Mouse (Mus musculus) left cerebral cortex, postnatal 14 days (tissue): ENCODE data around the gene Cyp2w1. TPM values are rescaled to one million over a fixed set of nuclear protein-coding genes. Genes with fewer than 3 reads are reported as not detected.

Experiments used
- DNase-seq, 2 experiments: peaks; one replicate each; pipeline ENCODE4 v3.0.0; 2021 to 2022; ENCODE audit warnings: low spot score in 2 of 2, mixed read lengths in 1 of 2
- intact Hi-C: fragments of 180-260 bp; cut with DNase I; formaldehyde crosslinking; loops from one replicate; pipeline ENCODE4 v1.15.1; 2025
- long read RNA-seq, 2 experiments: library from polyadenylated mRNA; stranded (forward); transcript quantifications; one replicate each; pipeline ENCODE4 v2.0.0; 2021
- total RNA-seq, 2 experiments: library from RNA; stranded (reverse); gene quantifications; 2 replicates each; pipeline ENCODE4 v1.2.3; 2021

Cyp2w1 gene
- not detected for total RNA-seq
- long read RNA-seq, experiment 1: 0 reads
- long read RNA-seq, experiment 2: 0 reads

DNA sequence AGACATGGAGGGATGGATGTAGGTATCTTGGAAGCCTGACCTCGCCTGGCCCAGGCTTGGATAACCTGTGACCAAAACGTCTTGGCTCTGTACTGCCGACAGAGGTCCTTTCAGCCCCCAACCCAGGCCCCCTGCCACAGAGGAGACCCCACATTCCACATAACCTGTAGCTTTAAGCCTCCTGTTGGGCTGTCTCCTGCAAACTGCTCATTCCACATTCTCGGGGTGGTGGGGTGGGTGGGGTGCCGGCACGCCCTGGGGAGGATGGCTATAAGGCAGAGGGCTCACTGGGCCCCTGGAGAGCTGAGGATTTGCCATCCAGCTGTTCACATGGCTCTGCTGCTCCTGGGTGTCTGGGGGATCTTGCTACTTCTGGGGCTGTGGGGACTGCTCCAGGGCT is at the start of gene Cyp2w1:
TSS of gene Cyp2w1 (plus strand) at position 301 of the 400 bp plus-strand sequence.
- intact Hi-C loops: no loop called here
- no peak for DNase-seq

DNA sequence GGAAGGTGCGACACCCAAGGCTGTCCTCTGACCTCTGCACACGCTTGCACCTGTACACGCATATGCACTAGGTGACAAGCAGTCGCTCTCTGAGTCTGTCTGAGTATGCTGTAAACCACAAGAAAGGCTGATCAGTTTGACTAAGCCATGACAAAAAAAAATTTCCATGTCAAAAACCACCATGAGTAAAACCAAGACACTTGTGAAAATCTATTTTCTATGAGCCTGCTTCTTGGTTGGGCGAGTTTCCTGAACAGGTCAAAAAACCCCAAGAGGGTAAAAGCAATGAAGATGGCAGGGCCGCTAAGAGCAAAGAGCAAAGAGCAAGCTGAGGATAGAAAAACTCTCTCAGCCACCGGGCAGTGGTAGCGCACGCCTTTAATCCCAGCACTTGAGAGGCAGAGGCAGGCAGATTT is 48.8 kb upstream of the Cyp2w1 start:
- intact Hi-C loops: no loop called here
- no peak for DNase-seq

DNA sequence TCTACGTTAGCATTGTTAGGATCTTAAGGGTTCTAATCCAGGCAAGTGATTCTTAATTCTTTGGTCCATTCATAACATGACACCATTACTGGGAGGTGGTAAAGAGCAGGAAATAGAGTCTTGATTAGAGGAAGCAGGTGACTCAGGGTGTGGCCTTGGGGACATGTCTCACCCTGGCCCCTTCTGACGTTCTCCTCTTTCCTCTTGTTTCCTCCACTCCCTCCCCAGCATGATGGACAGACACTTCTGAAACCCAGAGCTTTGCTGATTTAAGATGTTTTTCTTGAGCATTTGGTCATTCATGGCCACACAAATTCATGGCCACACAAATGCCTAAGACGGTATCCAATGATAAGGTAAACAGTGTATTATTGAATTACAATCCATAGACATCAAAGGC is 42.5 kb upstream of the Cyp2w1 start:
- no peak for DNase-seq
- intact Hi-C loops: no loop called here

DNA sequence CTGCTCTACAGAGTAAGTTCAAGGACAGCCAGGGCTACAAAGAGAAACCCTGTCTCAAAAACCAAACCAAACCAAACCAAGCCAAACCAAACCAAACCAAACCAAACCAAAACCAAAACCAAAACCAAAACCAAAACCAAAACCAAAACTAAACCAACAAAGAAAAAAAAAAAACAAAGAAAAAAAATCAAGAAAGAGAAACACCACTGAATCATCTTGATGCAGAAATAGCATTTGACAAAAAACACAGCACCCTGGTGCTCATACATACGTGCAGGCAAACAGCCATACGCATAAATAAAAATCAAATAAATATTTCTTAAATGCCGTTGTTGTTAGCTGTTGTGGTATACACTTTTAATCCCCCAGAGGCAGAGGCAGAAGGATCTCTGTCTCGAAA is 41.9 kb upstream of the Cyp2w1 start:
- DNase-seq: no peak
- intact Hi-C loops: no loop called here

DNA sequence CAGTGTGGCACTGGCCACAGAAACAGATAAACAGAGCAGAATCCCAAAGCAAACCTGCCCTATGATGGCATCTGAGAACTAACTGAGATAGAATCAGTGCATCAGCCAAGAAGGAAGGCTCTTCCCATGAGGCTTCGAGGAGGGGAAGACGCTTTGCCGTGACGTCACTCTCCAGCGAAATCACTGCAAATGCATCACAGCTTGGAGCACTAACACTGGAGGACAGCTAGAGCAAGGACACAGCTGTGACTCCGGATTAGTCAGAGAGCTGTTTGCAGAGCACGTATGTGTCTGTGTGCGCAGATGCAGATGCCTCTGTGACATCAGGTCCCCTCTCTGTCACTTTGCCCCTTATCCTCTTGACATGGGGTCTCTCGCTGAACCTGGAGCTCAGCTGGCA is 40.6 kb upstream of the Cyp2w1 start:
- intact Hi-C loops: no loop called here

DNA sequence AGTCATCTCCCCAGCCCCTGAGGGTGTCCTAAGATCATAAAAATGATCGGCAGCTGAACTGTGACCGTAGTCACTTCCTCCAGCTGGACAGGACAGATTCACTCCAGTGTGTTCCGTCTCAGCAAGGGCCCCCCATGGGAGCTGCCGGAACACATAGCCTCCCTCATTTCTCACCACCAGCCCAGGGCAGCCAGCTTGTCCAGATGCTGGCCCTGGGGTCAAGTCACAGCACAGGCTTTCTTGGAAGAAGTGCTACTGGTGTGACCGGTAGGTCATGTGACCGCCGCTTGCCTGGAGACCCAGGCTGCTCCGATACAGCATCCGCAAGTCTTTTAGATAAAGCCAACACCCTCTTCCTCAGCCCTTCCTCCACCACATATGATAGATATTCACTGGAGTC is 38.9 kb upstream of the Cyp2w1 start:
- no peak for DNase-seq
- intact Hi-C loops: no loop called here

More for the DNA sequence above, 40.6 kb upstream of the Cyp2w1 start:
- no peak for DNase-seq

DNA sequence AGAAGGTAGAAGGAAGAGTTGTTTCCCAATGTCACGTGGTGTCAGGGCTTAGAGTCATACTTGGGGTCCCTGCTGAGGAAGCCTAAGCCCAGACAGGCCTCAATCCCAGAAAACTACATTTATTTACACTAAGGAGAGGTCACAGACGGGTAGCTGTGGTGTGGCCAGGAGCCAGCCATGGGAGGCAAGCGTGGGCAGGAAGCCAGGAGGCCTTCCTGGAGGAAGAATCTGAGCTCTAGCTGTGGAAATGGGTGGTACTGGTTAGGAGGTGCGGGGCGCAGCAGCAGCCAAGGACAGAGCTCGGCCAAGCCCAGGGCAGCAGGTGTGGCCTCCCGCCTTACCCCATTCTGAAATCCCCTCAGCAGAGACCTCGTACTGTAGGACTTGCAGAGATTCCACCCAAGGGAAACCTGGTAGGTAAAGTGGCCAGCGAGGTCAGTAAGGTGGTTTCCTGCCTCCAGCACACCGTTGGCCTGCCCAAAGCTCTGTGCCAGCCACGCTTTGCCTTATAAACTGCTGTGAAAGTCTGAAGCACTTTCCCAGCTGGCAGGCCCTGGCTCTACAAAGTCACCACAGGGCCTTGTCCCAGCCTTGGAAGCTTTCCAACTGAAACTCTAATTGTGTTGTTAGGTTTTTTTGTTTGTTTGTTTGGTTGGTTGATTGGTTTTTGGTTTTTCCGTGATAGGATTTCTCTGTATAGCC is 37.3 kb upstream of the Cyp2w1 start:
- DNase-seq: no peak
- intact Hi-C loops: no loop called here

DNA sequence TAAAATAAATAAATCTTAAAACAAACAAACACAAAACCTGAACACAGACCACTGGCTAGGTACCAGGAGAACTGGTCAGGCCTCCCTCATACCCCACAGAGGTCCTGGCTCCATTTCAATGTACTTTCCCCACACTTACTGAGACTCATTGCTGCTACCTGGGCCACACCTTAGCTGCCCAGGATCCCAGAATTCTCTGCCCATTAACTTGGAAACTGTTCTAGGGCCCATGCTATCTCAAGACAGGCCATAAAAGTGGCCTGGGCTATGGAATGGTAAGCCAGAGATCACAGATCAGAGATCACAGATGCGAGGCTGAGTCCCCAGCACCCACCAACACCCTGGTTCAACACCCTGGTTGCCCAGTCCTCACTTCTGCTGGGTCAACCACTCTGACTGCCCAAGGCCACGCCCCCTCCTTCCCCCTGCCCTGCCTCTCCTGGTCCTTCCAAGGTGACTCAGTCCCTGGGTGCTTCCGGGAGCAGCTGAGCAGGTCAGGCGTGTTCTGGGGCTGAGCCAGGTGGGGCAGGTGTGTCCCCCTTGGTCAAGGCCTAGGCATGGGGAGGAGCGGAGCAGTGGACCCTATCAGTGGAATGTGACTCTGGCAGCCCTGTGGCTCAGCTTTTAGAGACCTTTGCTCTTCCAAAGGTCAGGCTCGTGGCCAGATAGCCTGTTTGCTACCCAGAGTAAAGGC is 35.3 kb upstream of the Cyp2w1 start:
- intact Hi-C loops: no loop called here

DNA sequence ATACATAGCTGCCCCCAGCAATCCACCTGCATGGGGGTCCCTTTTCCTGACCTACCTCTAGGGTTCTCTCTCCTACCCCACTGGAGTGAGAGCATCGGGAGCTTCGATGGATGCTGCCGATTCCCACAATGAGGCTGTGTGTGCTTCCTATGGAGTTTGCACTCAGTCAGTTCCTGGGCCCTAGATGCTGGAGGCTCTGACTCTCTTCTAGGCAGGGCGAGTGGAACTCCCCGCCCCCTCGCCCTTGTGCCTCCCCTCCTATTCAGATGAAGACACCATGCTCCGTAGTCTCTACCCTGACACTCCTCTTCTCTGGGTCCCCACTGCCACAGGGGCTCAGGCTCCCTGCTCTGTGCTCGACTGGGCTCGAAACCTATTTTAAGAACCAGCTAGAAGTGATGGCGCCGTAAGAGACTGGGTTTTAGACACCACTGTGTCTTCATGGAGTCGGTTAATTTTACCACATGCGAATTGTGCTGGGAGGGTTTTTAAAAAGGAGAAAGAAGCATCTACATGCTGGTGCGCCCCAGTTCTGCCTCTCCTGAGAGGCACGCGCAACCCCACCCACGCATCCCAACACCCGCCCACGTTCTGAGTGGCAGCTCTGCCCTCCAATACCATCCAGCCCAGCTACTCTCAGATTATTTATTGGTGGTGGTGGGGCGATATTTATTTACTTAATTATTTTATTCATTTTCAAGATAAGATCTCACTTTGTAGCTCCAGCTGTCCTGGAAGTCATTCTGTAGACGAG is 34.5 kb upstream of the Cyp2w1 start:
- intact Hi-C loops: no loop called here
- peak; percentile 76 to 82 for DNase-seq

More for the DNA sequence above, 35.3 kb upstream of the Cyp2w1 start:
- no peak for DNase-seq

DNA sequence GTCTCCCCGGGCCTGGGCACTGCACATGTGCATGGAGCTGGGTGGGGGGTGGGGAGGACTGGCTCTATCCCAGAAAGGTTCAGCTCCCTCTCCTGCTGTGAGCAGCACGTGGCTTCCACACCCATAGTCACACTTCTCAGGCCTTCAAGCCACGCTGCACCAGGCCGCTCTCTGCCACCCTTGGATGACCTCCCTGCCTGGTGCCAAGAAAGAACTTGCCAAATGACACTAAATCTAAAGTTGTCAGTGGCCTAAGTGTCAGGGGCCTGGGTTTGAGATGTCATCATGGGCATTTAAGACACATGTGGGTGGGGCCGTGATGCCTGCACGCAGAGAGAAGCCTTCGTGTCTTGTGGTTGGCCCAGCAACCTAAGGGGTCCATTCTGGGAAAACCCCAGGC is 32.0 kb upstream of the Cyp2w1 start:
- intact Hi-C loops: no loop called here
- no peak for DNase-seq

DNA sequence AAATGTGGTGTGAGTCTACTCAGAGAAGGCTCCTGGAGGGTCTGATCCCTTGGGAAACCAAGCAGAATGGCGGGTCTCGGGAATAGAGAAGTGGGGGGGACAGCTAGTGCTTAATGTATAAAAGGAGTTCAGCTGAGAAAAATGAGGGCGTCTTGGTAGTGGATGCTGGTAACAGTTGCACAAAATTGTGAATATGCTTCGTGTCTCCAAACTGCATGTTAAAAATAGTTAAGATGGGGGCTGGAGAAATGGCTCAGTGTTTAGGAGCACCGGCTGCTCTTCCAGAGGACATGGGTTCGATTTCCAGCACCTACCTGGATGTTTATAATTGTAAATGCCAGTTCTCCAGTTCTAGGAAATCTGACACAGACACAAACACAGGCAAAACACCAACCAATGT is 31.1 kb upstream of the Cyp2w1 start:
- intact Hi-C loops: no loop called here
- peak in 1 of 2 experiments; percentile 66 for DNase-seq

DNA sequence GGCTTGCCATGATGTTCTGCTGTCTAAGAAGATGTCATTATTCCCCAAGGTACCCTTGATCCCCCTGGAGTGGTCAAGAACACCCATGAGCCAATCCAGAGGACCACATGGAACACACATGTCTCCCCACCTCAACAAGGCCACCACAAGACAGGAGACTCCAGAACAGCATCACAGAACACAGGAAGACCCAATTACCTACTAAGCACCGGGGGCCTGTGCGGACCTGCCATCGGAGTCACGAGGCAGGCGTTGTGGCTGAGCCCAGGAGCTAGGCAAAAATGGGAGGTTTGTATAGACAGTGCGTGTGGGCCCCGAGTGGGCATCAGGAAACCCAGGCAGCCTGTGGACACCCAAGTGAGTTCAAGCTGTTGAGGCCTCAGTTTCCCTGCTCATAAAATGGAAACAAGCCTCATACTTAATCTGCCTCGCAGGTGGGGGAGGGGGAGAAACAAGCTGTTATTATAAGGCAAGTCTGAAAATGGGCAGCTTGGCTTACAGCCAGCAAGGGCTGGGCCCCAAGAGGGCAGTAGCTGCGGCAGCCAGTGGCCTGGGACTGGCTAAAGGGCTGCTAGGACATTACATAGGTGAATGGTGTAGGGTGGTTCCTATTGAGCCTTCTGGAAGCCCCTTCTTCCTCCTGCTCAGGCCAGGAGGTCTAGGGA is 29.0 kb upstream of the Cyp2w1 start:
- intact Hi-C loops: no loop called here
- DNase-seq: peak in 1 of 2 experiments; percentile 47

DNA sequence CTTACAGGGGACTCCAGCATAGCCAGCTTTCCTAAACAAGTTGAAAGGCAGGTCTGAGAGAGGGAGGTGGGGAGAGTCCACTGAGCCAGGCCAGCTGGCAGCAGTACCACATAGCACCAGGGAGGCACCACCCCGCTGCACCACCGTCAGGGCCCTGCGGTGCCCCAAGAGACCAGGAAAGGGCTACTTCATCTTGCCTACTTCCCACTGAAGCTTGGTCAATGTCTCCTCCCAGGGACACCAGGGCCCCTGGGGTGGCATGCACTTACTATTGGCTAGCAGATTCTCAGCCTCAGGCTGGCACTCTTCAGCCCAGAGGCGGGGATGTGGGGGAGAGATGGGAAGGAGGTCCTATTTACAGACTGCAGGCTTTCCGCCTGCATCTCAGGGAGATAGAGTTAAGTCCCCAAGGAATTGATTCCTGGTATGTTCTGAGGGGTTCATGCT is 28.3 kb upstream of the Cyp2w1 start:
- DNase-seq: peak; percentile 44 to 52
- intact Hi-C loops: loop anchor here (2.0 kb wide), 1 partner anchor 41 kb away; no protein-coding TSS in a partner anchor

DNA sequence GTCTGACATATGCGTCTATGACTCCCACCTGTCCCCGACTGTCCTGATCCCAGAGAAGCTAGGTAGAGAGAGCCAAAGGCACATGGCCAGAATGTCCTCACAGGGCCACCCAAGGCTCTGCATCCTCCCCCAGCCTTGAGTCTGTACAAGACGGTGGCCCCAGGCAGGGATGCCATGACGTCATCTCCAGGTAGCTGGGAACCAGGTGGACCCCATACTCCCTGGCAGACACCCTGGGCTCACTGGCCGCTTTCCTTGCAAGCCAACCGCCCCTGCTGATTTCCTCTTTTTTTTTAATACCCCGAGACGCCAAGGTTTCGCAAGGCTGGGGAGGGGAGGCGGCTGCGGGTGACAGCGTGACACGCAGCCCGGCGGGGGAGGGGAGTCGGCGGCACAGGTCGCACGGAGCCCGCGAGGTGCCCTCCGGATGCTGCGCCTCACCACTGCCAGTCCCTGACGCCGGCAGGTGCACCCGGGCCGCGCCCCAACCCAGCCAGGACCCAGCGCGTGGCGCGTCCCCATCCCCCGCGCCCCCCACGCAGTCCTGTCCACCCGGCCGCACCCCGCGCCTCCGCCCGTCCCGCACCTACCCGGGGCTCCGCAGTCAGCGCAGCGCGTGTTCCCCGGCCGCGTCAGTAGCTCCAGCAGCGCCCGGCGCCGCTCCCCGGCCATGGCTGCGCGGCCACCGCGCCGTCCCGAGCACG is 27.6 kb upstream of the Cyp2w1 start:
- DNase-seq: peak; percentile 49 to 54

DNA sequence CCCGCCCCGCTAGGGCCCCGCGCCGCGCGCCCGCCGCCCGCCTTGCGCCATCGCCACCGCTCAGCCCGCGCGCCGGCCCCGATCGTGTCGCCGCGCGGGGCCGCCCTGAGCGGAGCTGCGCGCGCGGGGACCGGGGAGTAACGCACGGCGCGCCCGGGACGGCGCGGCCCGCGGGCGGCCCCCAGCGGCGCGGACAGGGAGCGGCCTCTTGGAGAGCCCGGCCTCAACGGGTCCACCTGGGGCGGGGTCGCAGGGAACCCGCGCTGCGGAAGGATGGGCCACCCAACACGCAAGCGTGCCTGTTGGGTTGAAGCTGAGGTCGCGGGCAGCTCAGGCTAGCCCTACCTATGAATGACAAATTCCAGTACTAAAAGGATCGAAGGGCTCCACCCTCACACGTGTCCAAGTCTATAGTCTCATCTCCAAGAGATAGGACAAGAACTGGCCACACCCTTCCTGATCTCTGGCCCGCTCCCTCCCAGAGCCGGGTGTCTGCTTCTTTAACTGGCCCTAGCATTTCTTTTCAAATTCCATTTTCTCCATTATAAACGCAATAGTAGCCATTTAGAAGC is 26.9 kb upstream of the Cyp2w1 start, which contains the start of gene Adap1:
TSS of gene Adap1 (minus strand) at position 228 of the 572 bp plus-strand sequence.
- DNase-seq: peak; percentile 34 to 72
- intact Hi-C loops: loop anchor here (2.0 kb wide), 1 partner anchor 43 kb away; no protein-coding TSS in a partner anchor

More for the DNA sequence above, 27.6 kb upstream of the Cyp2w1 start:
- intact Hi-C loops: loop anchor here (2.0 kb wide), 1 partner anchor 42 kb away; no protein-coding TSS in a partner anchor

DNA sequence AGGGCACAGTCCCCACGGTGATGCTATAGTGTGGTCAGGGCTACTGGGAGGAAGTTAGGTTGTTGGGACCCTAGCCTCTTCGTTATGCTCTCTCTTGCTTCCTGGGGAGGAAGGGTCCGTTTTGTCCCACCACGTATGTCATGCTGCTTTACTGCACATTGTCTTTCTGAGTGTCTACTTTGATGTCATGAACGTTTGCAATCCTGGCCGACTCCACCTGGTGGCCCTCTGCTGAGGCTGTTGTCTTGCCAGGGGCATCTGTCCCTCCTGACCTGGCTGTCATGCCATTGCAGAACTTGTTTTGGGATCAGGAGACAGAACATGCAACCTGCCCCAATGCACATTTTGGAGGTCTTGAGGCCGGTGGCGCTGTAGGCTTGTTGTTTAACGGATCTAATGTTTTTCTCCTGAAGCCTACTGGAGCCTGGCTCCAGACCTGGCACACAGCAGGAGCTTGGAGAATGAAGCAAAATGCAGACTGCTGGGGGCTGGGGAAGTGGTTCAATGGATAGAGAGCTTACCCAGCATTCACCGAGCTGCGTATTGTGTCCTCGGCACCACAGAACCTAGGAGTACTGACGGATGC is 26.2 kb upstream of the Cyp2w1 start:
- no peak for DNase-seq
- intact Hi-C loops: no loop called here

DNA sequence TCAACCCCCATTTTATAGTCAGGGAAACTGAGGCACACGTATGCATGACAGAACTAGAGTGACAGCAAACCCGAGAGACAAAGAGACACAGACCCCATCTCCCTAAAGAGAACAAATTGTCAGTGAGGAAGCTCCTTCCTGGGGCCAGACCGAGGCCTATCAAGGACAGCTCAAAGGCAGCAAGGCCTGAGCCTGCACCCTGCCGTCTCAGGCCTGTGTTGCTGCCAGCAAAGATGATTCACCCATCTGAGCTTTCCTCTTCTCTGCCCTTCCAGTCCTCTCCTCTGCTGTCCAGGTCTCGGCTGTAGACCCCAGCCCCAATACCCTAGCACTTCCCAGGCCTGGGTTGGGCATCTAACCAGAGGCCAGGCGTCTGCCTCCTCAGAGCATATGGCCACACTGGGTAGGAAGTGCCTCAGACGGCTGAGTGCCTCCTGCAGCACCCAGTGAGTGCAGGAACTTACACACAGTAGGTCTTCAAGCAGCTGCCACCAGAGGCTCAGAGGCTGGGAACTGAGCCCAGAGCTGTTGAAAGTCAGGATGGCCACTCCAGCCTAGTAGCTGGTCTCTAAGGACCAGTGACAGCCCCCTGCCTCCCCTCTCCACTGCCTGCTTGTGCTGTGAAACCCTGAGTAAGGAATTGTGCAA is 25.3 kb upstream of the Cyp2w1 start:
- intact Hi-C loops: no loop called here
- no peak for DNase-seq

DNA sequence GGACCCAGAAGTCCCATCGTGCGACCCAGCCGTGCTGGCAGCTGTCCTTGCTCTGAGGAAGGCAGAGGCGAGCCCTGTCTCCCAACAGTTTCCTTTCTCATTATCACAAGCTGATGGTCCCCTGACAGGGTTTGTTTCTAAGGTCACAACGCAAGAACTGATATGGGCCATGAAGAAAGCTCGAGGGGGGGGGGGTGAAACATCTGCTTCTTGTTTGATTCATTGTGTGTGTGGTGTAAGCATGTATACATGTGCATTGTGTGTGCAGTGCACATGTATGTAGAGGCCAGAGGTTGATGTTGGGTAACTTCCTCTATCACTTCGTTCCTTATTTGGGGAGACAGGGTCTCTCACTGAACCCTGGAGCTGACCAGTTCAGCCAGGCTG is 24.8 kb upstream of the Cyp2w1 start:
- intact Hi-C loops: no loop called here
- no peak for DNase-seq
